ENCODE assay signal across 8 mouse cellular contexts in genomic region chr10:39541451-39541874, GRCm38 (mm10).
DNase-seq lines count a peak whose midpoint lies in the region; ATAC-seq and TF ChIP-seq lines count a peak whose summit lies in the region.

No protein-coding gene starts in this region.

- no peak for TF ChIP-seq POLR2A in cerebellum, adult 2 months (IDR thresholded peaks at IDR 0.05; ENCODE audit: borderline replicate concordance, insufficient read depth, low read length)

- H3K27me3 ChIP-seq in cerebellum, adult 2 months (ENCODE audit: control insufficient read depth, insufficient read depth, low read length) = no peaks in the 10 kb centered on the region
- H3K27me3 ChIP-seq in lung, embryonic 15.5 days = no peaks in the 10 kb centered on the region
- H3K27me3 ChIP-seq in lung, postnatal 0 days (replicated peaks; ENCODE audit: insufficient read depth, low read length) = no peaks in the 10 kb centered on the region
- H3K27me3 ChIP-seq in hindbrain, postnatal 0 days (ENCODE audit: insufficient read depth, low read length) = no peaks in the 10 kb centered on the region
- no peaks in the 10 kb centered on the region for H3K27me3 ChIP-seq in neural tube, embryonic 15.5 days (replicated peaks)

- no peak for TF ChIP-seq CTCF in cerebellum, adult 2 months (IDR thresholded peaks at IDR 0.05; ENCODE audit: borderline replicate concordance, insufficient read depth, low read depth, low read length)
- no peak for TF ChIP-seq CTCF in lung, postnatal 0 days (IDR thresholded peaks at IDR 0.05)
- TF ChIP-seq CTCF in hindbrain, postnatal 0 days (IDR thresholded peaks at IDR 0.05; ENCODE audit: low read depth) = no peak

- peaks cover 19% of the 10 kb centered on the region for H3K4me1 ChIP-seq in cerebellum, adult 2 months (ENCODE audit: control insufficient read depth, insufficient read depth, low read length)
- peaks cover 52% of the 10 kb centered on the region for H3K4me1 ChIP-seq in lung, embryonic 15.5 days
- peaks cover 10% of the 10 kb centered on the region; the same call in 1 of the 2 replicates for H3K4me1 ChIP-seq in lung, postnatal 0 days (ENCODE audit: insufficient read depth, low read depth, low read length)
- peaks cover 43% of the 10 kb centered on the region for H3K4me1 ChIP-seq in hindbrain, postnatal 0 days (ENCODE audit: insufficient read depth, low read length)
- peaks cover 69% of the 10 kb centered on the region for H3K4me1 ChIP-seq in neural tube, embryonic 15.5 days

- peak overlapping the region; percentile 10; the same call in 1 of the 2 replicates for H3K9ac ChIP-seq in lung, embryonic 15.5 days
- no peak overlapping the region for H3K9ac ChIP-seq in lung, postnatal 0 days (replicated peaks; ENCODE audit: low read depth)
- peak overlapping the region; percentile 39 for H3K9ac ChIP-seq in hindbrain, postnatal 0 days (replicated peaks; ENCODE audit: low read length)
- H3K9ac ChIP-seq in neural tube, embryonic 15.5 days (replicated peaks) = peak overlapping the region; percentile 41

- no peak for DNase-seq in cerebellum, adult 2 months
- DNase-seq in cerebellum, postnatal 14 days = no peak
- DNase-seq in lung, postnatal 0 days (ENCODE audit: low spot score) = no peak
- peak; percentile 55 for DNase-seq in hindbrain, postnatal 0 days (ENCODE audit: low spot score)

- no peak overlapping the region for H3K4me2 ChIP-seq in lung, embryonic 15.5 days
- no peak overlapping the region for H3K4me2 ChIP-seq in lung, postnatal 0 days (replicated peaks; ENCODE audit: low read depth, low read length)
- H3K4me2 ChIP-seq in hindbrain, postnatal 0 days (ENCODE audit: low read depth, low read length) = no peak overlapping the region
- no peak overlapping the region for H3K4me2 ChIP-seq in neural tube, embryonic 15.5 days

- 41% methylated on average over 6 of the region's 6 CpGs for WGBS in cerebellum, adult 2 months
- WGBS in lung, embryonic 15.5 days = 47% methylated on average over 6 of the region's 6 CpGs
- WGBS in lung, postnatal 0 days = 47% methylated on average over 6 of the region's 6 CpGs
- 6% methylated on average over 6 of the region's 6 CpGs for WGBS in hindbrain, postnatal 0 days
- 7% methylated on average over 6 of the region's 6 CpGs for WGBS in neural tube, embryonic 15.5 days

- no peak for ATAC-seq in lung, embryonic 15.5 days (ENCODE audit: borderline replicate concordance, extremely low read depth, low FRiP score, low TSS enrichment)
- no peak for ATAC-seq in lung, postnatal 0 days
- peak; percentile 73 for ATAC-seq in hindbrain, postnatal 0 days
- peak; percentile 67 for ATAC-seq in neural tube, embryonic 15.5 days (ENCODE audit: low FRiP score)
- ATAC-seq in inflammation-experienced regulatory T-cells, adult 6 months = no peak
- no peak for ATAC-seq in erythroblast, adult 5-6 weeks (replicated peaks; ENCODE audit: low FRiP score, poor library complexity, severe bottlenecking)

- peak overlapping the region; percentile 21 for H3K27ac ChIP-seq in cerebellum, adult 2 months (ENCODE audit: insufficient read depth, low read length)
- H3K27ac ChIP-seq in lung, embryonic 15.5 days = peak overlapping the region; percentile 81
- H3K27ac ChIP-seq in lung, postnatal 0 days (ENCODE audit: low read length) = no peak overlapping the region
- peak overlapping the region; percentile 91 for H3K27ac ChIP-seq in hindbrain, postnatal 0 days
- H3K27ac ChIP-seq in neural tube, embryonic 15.5 days (replicated peaks) = peak overlapping the region; percentile 96

- H3K9me3 ChIP-seq in lung, embryonic 15.5 days = no peaks in the 10 kb centered on the region
- H3K9me3 ChIP-seq in lung, postnatal 0 days (ENCODE audit: low read length) = no peaks in the 10 kb centered on the region
- H3K9me3 ChIP-seq in hindbrain, postnatal 0 days (ENCODE audit: low read length) = no peaks in the 10 kb centered on the region
- no peaks in the 10 kb centered on the region for H3K9me3 ChIP-seq in neural tube, embryonic 15.5 days (replicated peaks)

- 0 out of 2 replicates have a peak, but pooled peaks cover 4% of the 10 kb centered on the region for H3K36me3 ChIP-seq in lung, embryonic 15.5 days
- no peaks in the 10 kb centered on the region for H3K36me3 ChIP-seq in lung, postnatal 0 days (ENCODE audit: insufficient read depth, low read length)
- H3K36me3 ChIP-seq in hindbrain, postnatal 0 days (ENCODE audit: insufficient read depth, low read length) = 0 out of 2 replicates have a peak, but pooled peaks cover 4% of the 10 kb centered on the region
- H3K36me3 ChIP-seq in neural tube, embryonic 15.5 days = peaks cover 20% of the 10 kb centered on the region

- TF ChIP-seq EP300 in lung, postnatal 0 days (IDR thresholded peaks at IDR 0.05) = no peak

- no peak overlapping the region for H3K4me3 ChIP-seq in cerebellum, adult 2 months (replicated peaks; ENCODE audit: insufficient read depth, low read depth, low read length)
- no peak overlapping the region for H3K4me3 ChIP-seq in lung, embryonic 15.5 days
- H3K4me3 ChIP-seq in lung, postnatal 0 days (ENCODE audit: low read depth, low read length) = no peak overlapping the region
- no peak overlapping the region for H3K4me3 ChIP-seq in hindbrain, postnatal 0 days (ENCODE audit: low read length)
- H3K4me3 ChIP-seq in neural tube, embryonic 15.5 days (replicated peaks) = no peak overlapping the region

Comparison
In these comparisons a context has a peak if more than half of its experiments do, and no peak if none do; other contexts are left out.
1. ATAC-seq: peak in hindbrain, postnatal 0 days (single experiment) and neural tube, embryonic 15.5 days (single experiment); none in lung, embryonic 15.5 days (single experiment), lung, postnatal 0 days (single experiment), inflammation-experienced regulatory T-cells, adult 6 months (single experiment) and erythroblast, adult 5-6 weeks (single experiment).